Mouse (Mus musculus) left cerebral cortex, adult 2 months (tissue): ENCODE measurements around the gene Higd2a. TPM values are rescaled to one million over a fixed set of nuclear protein-coding genes. Genes with fewer than 3 reads are reported as not detected.

ENCODE experiments used
- DNase-seq, 2 experiments: peaks; one replicate each; pipeline ENCODE4 v3.0.0; 2021 to 2022; ENCODE audit warnings: low spot score in 2 of 2, mixed read lengths in 1 of 2; ENCODE audit errors: extremely low spot score in 1 of 2
- H3K27ac ChIP-seq: fragments of 200-600 bp; 2 replicates; pipeline ENCODE4 v1.8.1; 2022
- H3K4me3 ChIP-seq: fragments of 200-600 bp; 2 replicates; pipeline ENCODE4 v1.8.1; 2022
- CTCF ChIP-seq: fragments of 200-600 bp; IDR thresholded peaks from 2 replicates; pipeline ENCODE4 v1.8.1; 2022; ENCODE audit warnings: antibody characterized with exemption, mild to moderate bottlenecking, moderate library complexity
- intact Hi-C: fragments of 180-260 bp; cut with DNase I; formaldehyde crosslinking; loops from one replicate; pipeline ENCODE4 v1.15.1; 2025
- total RNA-seq, 2 experiments: library from RNA; stranded (reverse); gene quantifications; 2 replicates each; pipeline ENCODE4 v1.2.3; 2021

The Higd2a gene
- total RNA-seq, 2 experiments from 2014 or later = 134 to 144 TPM

- no peak for DNase-seq
- TF ChIP-seq CTCF = no peak
- Histone ChIP-seq H3K4me3 (no peak overlapping the region), H3K27ac (no peak overlapping the region)
- intact Hi-C loops = no loop called here
Measured at GRCm38 (mm10) chr13:54585831-54586230, 4.2 kb upstream of the Higd2a start.

GRCm38 (mm10) chr13:54589414-54589995 lies 502 bp upstream of the Higd2a start:
- intact Hi-C loops = loop anchor here (2.0 kb wide), 1 partner anchor 15 kb away; the partner anchor contains the start of gene Arl10
- DNase-seq = peak in 1 of 2 experiments; percentile 42
- Histone ChIP-seq H3K4me3 (peak overlapping the region; percentile 89), H3K27ac (peak overlapping the region; percentile 58; the same call in 1 of the 2 replicates)
- TF ChIP-seq CTCF = no peak

GRCm38 (mm10) chr13:54591776-54592356 lies 1.9 kb downstream of the Higd2a start:
- no peak for DNase-seq
- H3K4me3 ChIP-seq = peak overlapping the region; percentile 89
- intact Hi-C loops = loop anchor here (2.0 kb wide), 1 partner anchor 19 kb away; the partner anchor contains the start of gene Cltb
- H3K27ac ChIP-seq = no peak overlapping the region
- no peak for TF ChIP-seq CTCF

GRCm38 (mm10) chr13:54593617-54594016 lies 3.6 kb downstream of the Higd2a start:
- no peak overlapping the region for H3K27ac ChIP-seq
- TF ChIP-seq CTCF = no peak
- DNase-seq = no peak
- no peak overlapping the region for H3K4me3 ChIP-seq
- intact Hi-C loops = no loop called here

GRCm38 (mm10) chr13:54596107-54596690 lies 6.2 kb downstream of the Higd2a start:
- intact Hi-C loops = no loop called here
- H3K4me3 ChIP-seq = no peak overlapping the region
- no peak overlapping the region for H3K27ac ChIP-seq
- TF ChIP-seq CTCF = no peak
- no peak for DNase-seq

DNA sequence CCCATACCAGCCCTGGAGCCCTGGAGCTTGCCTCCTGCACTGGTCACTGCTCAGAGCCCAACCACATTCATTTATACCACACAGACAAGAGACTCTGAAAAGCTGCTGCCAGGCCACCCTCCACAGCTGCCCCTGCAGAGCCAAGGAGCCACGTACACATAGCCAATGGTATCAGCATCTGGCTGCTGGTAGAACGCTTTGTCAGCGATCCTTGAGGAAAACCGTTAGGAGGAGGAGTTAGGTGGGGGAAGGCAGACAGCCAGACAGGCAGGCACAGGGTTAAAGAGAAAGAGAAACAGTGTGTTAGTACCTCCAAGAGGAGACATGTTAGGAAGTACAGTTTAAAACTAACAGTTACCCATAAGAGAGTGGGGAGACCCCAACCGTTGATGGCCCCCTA lies 6.9 kb downstream of the Higd2a start:
- TF ChIP-seq CTCF = no peak
- DNase-seq = no peak
- Histone ChIP-seq H3K27ac (no peak overlapping the region), H3K4me3 (no peak overlapping the region)
- intact Hi-C loops = no loop called here

DNA sequence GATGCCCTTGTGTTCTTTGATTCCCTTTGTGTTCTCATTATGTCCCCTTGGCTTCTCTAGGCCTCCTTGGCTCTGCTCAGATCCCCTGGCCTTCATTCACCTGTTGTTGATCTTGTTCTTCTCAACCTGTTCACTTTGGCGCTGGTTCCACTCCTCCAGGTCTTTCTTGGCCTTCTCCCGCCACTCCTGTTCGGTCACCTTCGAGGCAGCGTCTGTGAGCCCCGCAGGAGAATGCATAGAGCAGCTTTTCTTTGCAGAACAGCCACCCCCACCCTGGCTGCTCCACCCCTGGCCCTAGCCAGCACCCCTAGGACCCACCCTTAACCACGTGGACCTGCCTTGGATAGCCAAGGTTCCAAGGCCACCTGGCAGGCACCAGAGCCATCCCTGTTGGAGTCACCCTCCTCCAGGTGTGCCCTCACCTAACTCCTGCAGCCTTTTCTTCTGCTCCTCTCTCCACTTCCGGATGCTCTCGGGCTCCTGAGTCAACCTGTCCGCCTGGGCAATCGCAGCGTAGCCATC lies 8.7 kb downstream of the Higd2a start:
- intact Hi-C loops = no loop called here
- no peak for TF ChIP-seq CTCF

DNA sequence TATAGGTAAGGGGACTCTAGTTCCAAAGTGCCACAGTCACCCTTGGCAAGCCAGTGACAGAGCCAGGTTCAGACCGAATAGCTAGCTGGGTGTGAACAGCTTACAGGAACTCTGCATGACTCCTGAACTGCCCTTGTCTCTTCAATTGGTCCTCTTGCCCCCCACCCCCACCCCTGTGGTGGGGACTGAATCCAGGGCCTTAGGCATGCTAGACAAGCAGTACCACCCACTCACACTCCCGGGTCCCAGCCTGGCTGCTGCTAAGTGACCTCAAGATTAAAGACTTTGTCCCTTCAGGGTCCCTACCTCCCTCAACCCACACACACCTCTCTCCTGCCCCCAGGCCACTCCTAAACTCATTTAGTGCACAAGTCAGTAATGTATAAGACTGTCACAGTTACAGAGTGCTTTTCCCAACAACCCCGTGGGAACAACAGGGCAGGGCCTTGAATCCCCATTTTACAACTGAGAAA lies 12.7 kb downstream of the Higd2a start:
- intact Hi-C loops = no loop called here
- Histone ChIP-seq H3K27ac (no peak overlapping the region), H3K4me3 (no peak overlapping the region)
- DNase-seq = no peak
- no peak for TF ChIP-seq CTCF

More for the DNA sequence above, 8.7 kb downstream of the Higd2a start:
- H3K27ac ChIP-seq = no peak overlapping the region
- H3K4me3 ChIP-seq = no peak overlapping the region
- no peak for DNase-seq

GRCm38 (mm10) chr13:54603501-54603900 lies 13.5 kb downstream of the Higd2a start:
- H3K4me3 ChIP-seq = no peak overlapping the region
- no peak for DNase-seq
- no peak; the same call in 1 of the 2 replicates for TF ChIP-seq CTCF
- intact Hi-C loops = no loop called here
- H3K27ac ChIP-seq = no peak overlapping the region

- TF ChIP-seq CTCF = no peak
- DNase-seq = no peak
- intact Hi-C loops = no loop called here
- Histone ChIP-seq H3K27ac (no peak overlapping the region), H3K4me3 (no peak overlapping the region)
Measured at GRCm38 (mm10) chr13:54604221-54604620, 14.2 kb downstream of the Higd2a start.

DNA sequence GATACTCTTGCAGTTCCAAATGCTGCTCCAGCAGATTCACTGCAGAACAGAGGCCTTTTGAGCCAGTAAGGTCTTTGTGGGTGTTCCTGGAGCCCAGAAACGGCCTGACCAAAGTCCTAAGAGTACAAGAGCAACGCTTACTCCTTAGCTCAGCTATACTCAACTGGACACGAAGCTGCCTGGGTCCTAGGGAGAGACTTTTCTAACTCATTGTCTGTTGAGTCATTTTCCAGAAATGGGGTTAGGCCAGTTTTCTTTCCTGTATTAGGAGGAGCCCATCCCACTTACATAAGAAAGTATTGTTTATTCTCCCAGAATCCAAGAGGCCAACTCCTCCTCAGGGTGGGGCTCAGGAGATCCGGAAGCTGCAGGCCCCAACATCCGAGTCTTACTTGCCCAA lies 15.4 kb downstream of the Higd2a start:
- intact Hi-C loops = no loop called here
- Histone ChIP-seq H3K27ac (peak overlapping the region; percentile 18; the same call in 1 of the 2 replicates), H3K4me3 (no peak overlapping the region)
- no peak for TF ChIP-seq CTCF
- DNase-seq = no peak

GRCm38 (mm10) chr13:54607204-54607603 lies 17.2 kb downstream of the Higd2a start:
- Histone ChIP-seq H3K4me3 (no peak overlapping the region), H3K27ac (no peak overlapping the region)
- TF ChIP-seq CTCF = no peak
- no peak for DNase-seq
- intact Hi-C loops = no loop called here
